Mouse (Mus musculus): ENCODE measurements around the gene Gm6993. TPM values are rescaled to one million over a fixed set of nuclear protein-coding genes. Genes with fewer than 3 reads are reported as not detected.

Gm6993 gene
- polyA plus RNA-seq, 1 experiment, result not detected

DNA sequence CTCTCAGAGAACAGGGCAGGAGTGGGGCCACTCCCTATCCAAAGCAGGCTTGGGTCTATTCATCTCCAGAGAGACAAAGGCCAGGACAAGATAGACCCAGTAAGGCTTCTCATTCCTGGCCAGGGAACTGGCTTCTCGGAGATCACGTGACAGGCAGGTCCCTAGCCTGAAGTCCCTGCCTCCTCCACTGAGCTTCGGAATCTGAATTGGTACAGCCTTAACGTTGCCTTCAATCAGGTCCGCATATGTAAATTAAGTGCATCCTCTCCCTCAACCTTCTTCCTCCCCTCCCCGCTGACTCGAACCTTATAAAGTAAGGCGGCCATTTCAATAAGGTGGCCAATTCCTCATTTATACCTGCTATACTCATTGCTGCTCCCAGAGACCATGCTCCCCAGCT is 15.1 kb upstream of the Gm6993 start:
- TF ChIP-seq CTCF (IDR thresholded peaks at IDR 0.05; ENCODE audit: borderline replicate concordance, insufficient read depth, low read depth, low read length), result no peak
- TF ChIP-seq POLR2A (IDR thresholded peaks at IDR 0.05; ENCODE audit: borderline replicate concordance, insufficient read depth, low read length), result no peak

DNA sequence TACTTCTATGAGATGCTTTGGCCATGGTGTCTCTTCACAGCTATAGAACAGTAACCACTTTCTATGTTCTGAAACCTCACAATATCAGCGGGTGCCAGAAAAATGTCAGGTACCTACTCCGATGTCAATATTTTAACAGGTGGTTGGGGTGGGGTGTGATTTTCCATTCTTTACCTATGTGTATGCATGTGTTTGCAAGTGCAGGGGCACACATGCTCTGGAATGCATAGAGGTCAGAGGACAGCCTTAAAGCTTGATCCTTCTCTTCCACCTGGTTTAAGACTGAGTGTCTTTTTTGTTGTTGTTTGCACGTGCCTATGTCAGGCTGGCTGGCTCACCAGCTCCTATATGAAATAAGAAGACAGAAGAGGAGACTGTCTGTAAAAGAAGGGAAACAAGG is 13.4 kb upstream of the Gm6993 start:
- Histone ChIP-seq H3K27ac (ENCODE audit: insufficient read depth, low read length) (no peak overlapping the region), H3K27me3 (ENCODE audit: control insufficient read depth, insufficient read depth, low read length) (no peaks in the 10 kb centered on the region; the same call in 1 of the 2 replicates), H3K4me1 (ENCODE audit: control insufficient read depth, insufficient read depth, low read length) (no peaks in the 10 kb centered on the region), H3K4me3 (replicated peaks; ENCODE audit: insufficient read depth, low read depth, low read length) (no peak overlapping the region)
- DNase-seq, result no peak
- no peak for TF ChIP-seq CTCF (IDR thresholded peaks at IDR 0.05; ENCODE audit: borderline replicate concordance, insufficient read depth, low read depth, low read length)
- TF ChIP-seq POLR2A (IDR thresholded peaks at IDR 0.05; ENCODE audit: borderline replicate concordance, insufficient read depth, low read length), result no peak
- WGBS, result 96% methylated on average over 3 of the region's 3 CpGs

More for the DNA sequence above, 15.1 kb upstream of the Gm6993 start:
- DNase-seq, result no peak
- Histone ChIP-seq H3K4me1 (ENCODE audit: control insufficient read depth, insufficient read depth, low read length) (no peaks in the 10 kb centered on the region), H3K27me3 (ENCODE audit: control insufficient read depth, insufficient read depth, low read length) (no peaks in the 10 kb centered on the region; the same call in 1 of the 2 replicates), H3K4me3 (replicated peaks; ENCODE audit: insufficient read depth, low read depth, low read length) (no peak overlapping the region), H3K27ac (ENCODE audit: insufficient read depth, low read length) (no peak overlapping the region)
- 54% methylated on average over 8 of the region's 8 CpGs for WGBS

DNA sequence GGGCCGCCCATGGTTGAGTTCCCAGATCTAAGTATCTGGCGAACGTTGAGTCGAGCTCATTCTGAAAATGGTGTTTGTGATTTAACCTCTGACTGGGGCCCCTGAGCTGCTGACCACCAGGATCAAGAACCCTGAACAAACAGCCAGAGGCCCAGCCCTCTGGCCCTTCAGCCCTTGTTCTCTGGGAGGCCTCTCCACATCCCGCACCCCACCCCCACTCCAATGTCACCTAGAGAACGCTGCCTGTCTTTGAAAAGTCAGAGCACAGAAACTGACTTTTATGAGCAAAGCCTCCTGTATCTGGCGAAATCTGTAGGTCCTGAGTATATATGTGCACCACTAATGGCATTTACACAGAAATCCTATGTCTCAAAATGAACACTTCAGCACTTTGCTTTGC is 11.7 kb upstream of the Gm6993 start:
- no peaks in the 10 kb centered on the region for H3K4me1 ChIP-seq (ENCODE audit: control insufficient read depth, insufficient read depth, low read length)
- H3K4me3 ChIP-seq (replicated peaks; ENCODE audit: insufficient read depth, low read depth, low read length), result no peak overlapping the region
- DNase-seq, result no peak
- no peak overlapping the region for H3K27ac ChIP-seq (ENCODE audit: insufficient read depth, low read length)
- H3K27me3 ChIP-seq (ENCODE audit: control insufficient read depth, insufficient read depth, low read length), result no peaks in the 10 kb centered on the region; the same call in 1 of the 2 replicates
- no peak for TF ChIP-seq POLR2A (IDR thresholded peaks at IDR 0.05; ENCODE audit: borderline replicate concordance, insufficient read depth, low read length)
- no peak for TF ChIP-seq CTCF (IDR thresholded peaks at IDR 0.05; ENCODE audit: borderline replicate concordance, insufficient read depth, low read depth, low read length)
- WGBS, result 83% methylated on average over 7 of the region's 7 CpGs

DNA sequence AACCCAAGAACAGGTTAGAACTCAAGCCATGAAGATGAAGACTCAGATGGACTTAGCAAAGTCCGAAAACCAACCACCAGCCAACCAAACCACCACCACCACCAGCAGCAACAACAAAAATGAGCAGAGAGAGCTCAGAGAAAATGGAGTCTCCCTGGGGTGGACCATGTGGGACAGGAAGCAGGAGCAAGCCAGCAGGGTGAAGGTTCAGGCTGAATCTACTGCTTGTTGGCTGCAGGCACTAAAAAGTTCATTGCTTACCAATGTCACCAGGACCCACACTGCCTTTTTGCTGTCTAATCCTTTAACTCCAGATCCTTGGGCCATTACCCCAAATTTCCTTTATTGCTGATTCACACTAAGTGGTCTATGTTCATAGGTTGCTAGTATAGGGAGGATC is 7.9 kb upstream of the Gm6993 start:
- DNase-seq, result no peak
- Histone ChIP-seq H3K27me3 (ENCODE audit: control insufficient read depth, insufficient read depth, low read length) (no peaks in the 10 kb centered on the region; the same call in 1 of the 2 replicates), H3K4me3 (replicated peaks; ENCODE audit: insufficient read depth, low read depth, low read length) (no peak overlapping the region), H3K4me1 (ENCODE audit: control insufficient read depth, insufficient read depth, low read length) (no peaks in the 10 kb centered on the region), H3K27ac (ENCODE audit: insufficient read depth, low read length) (no peak overlapping the region)
- WGBS, result 92% methylated on average over 1 of the region's 1 CpGs
- TF ChIP-seq POLR2A (IDR thresholded peaks at IDR 0.05; ENCODE audit: borderline replicate concordance, insufficient read depth, low read length) (no peak), CTCF (IDR thresholded peaks at IDR 0.05; ENCODE audit: borderline replicate concordance, insufficient read depth, low read depth, low read length) (no peak)

DNA sequence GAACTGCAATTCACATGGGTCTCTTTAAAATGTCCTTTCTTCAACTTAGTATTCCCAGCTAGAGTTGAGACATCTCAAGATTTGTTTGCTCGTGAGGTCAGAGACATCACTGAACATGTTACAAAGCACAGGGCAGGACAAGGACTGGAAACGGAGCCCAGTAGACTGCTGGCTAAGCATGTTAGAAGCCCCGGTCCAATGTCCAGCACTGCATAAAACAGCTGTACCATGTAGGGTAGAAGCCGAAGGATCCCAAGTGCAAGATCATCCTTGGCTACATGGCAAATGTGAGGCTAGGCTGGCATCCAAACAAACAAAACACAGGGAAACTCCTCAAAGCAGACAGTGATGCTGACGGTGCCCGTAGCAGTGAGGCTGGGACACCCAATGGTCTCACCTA is 5.6 kb upstream of the Gm6993 start:
- Histone ChIP-seq H3K4me1 (ENCODE audit: control insufficient read depth, insufficient read depth, low read length) (no peaks in the 10 kb centered on the region), H3K27me3 (ENCODE audit: control insufficient read depth, insufficient read depth, low read length) (no peaks in the 10 kb centered on the region; the same call in 1 of the 2 replicates), H3K4me3 (replicated peaks; ENCODE audit: insufficient read depth, low read depth, low read length) (no peak overlapping the region), H3K27ac (ENCODE audit: insufficient read depth, low read length) (no peak overlapping the region)
- 83% methylated on average over 6 of the region's 6 CpGs for WGBS
- TF ChIP-seq POLR2A (IDR thresholded peaks at IDR 0.05; ENCODE audit: borderline replicate concordance, insufficient read depth, low read length) (no peak), CTCF (IDR thresholded peaks at IDR 0.05; ENCODE audit: borderline replicate concordance, insufficient read depth, low read depth, low read length) (no peak)
- DNase-seq, result no peak

DNA sequence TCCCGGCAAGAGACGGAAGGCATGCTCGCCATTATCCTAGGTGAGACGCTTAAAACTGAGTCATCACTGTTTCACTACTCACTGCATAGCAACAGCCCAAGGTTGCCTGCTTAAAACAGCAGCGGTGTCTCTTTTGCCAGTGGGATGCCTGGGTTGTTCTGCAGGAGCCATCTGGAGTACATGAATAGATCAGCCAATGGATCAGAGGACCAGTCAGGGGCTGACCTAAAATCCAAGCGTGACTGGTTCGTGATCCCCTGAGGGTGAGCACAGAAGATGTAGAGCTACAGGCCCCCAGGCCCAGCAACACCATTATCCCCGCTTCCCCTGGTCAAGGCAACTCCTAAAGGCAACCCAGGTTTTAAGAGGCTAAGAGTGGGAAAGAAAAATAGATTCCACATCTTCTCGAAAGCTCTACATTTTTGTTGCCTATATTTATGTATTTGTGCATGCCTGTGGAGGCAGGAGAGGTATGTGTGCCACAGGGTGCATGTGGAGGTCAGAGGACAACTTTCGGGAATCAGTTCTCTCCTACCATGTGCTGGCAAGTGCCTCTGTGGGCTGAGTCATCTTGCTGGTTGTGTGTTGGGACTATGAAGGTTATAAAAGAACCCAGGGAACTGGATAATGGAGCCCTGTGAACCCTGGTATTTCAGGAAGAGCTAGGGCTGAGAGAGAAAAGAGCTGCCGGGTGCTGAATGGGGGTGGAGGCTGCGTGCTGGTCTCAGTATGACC is 3.5 kb upstream of the Gm6993 start:
- Histone ChIP-seq H3K27me3 (ENCODE audit: control insufficient read depth, insufficient read depth, low read length) (no peaks in the 10 kb centered on the region), H3K4me3 (replicated peaks; ENCODE audit: insufficient read depth, low read depth, low read length) (no peak overlapping the region), H3K4me1 (ENCODE audit: control insufficient read depth, insufficient read depth, low read length) (no peaks in the 10 kb centered on the region), H3K27ac (ENCODE audit: insufficient read depth, low read length) (no peak overlapping the region)
- WGBS, result 41% methylated on average over 12 of the region's 12 CpGs
- TF ChIP-seq CTCF (IDR thresholded peaks at IDR 0.05; ENCODE audit: borderline replicate concordance, insufficient read depth, low read depth, low read length) (no peak), POLR2A (IDR thresholded peaks at IDR 0.05; ENCODE audit: borderline replicate concordance, insufficient read depth, low read length) (no peak)
- peak; percentile 15 to 35 for DNase-seq

DNA sequence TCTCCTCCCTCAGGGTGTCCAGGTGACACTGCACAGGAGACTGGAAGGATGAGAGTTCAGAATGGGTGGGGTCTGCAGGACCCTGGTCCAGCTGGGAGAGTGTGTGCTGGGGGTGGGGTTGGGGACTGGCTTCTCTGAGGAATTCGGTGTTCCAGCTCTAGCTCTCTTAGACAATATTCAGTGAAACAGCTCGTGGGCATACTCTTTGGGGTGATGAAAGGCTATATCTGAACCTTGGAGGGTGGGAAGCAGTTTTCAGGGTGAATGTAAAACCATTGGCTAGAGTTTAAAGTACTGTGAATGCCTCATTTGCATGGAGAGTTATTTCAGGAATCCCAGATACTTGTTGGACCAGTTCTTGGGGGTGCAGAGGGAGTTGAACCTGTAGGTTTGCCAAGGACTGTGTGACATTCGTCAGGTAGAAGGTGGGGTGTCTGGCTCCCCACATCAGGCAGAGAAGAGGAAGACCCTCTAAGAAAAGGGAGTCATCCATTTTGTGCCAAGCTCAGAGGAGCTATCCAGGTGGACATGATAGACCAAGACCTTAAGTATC is 1.5 kb upstream of the Gm6993 start:
- Histone ChIP-seq H3K4me1 (ENCODE audit: control insufficient read depth, insufficient read depth, low read length) (no peaks in the 10 kb centered on the region), H3K27me3 (ENCODE audit: control insufficient read depth, insufficient read depth, low read length) (no peaks in the 10 kb centered on the region), H3K27ac (ENCODE audit: insufficient read depth, low read length) (no peak overlapping the region), H3K4me3 (replicated peaks; ENCODE audit: insufficient read depth, low read depth, low read length) (no peak overlapping the region)
- DNase-seq, result no peak
- WGBS, result 80% methylated on average over 3 of the region's 3 CpGs
- TF ChIP-seq CTCF (IDR thresholded peaks at IDR 0.05; ENCODE audit: borderline replicate concordance, insufficient read depth, low read depth, low read length) (no peak), POLR2A (IDR thresholded peaks at IDR 0.05; ENCODE audit: borderline replicate concordance, insufficient read depth, low read length) (no peak)

DNA sequence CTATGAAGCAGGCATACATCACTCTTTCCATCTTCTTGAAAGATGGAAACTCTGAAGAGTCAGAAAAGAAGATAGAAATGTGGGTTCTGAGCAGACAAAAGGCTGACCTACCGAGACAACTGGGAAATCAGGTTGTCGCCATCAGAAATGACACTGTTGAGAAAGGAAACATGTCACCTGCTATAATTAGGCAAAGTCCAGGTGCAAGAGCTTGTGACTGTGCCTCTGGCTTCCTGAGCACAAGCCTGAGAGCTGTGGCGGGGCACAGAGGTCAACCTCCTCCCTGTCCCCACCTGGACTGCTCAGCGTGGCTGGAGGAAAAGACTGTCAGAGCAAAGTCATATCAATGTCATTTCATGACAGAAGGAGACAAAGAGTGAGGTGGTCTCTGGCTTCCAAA is 772 bp upstream of the Gm6993 start:
- Histone ChIP-seq H3K27ac (ENCODE audit: insufficient read depth, low read length) (no peak overlapping the region), H3K27me3 (ENCODE audit: control insufficient read depth, insufficient read depth, low read length) (no peaks in the 10 kb centered on the region), H3K4me1 (ENCODE audit: control insufficient read depth, insufficient read depth, low read length) (no peaks in the 10 kb centered on the region), H3K4me3 (replicated peaks; ENCODE audit: insufficient read depth, low read depth, low read length) (no peak overlapping the region)
- peak in 1 of 2 experiments; percentile 24 for DNase-seq
- TF ChIP-seq CTCF (IDR thresholded peaks at IDR 0.05; ENCODE audit: borderline replicate concordance, insufficient read depth, low read depth, low read length) (no peak), POLR2A (IDR thresholded peaks at IDR 0.05; ENCODE audit: borderline replicate concordance, insufficient read depth, low read length) (no peak)
- 75% methylated on average over 4 of the region's 4 CpGs for WGBS

Measured in cerebellum, adult 2 months (tissue).